Mouse (Mus musculus) ES-CJ7 (cell line): ENCODE measurements around the gene Nr1i3.

Experiments
- DNase-seq: peaks from one replicate; pipeline ENCODE4 v3.0.0; 2011; ENCODE audit warnings: low read depth, low spot score

Nr1i3 gene

GRCm38 (mm10) chr1:171251594-171252324 lies 38.0 kb downstream of the Nr1i3 start:
- DNase-seq: peak; percentile 55

- DNase-seq: no peak
These were observed 38.6 kb downstream of the Nr1i3 start for GRCm38 (mm10) chr1:171252415-171252814.

GRCm38 (mm10) chr1:171256095-171256818 lies 42.5 kb downstream of the Nr1i3 start:
- no peak for DNase-seq

GRCm38 (mm10) chr1:171256937-171257548 lies 43.3 kb downstream of the Nr1i3 start:
- DNase-seq: peak; percentile 89

GRCm38 (mm10) chr1:171257781-171258180 lies 44.0 kb downstream of the Nr1i3 start:
- DNase-seq: no peak

- no peak for DNase-seq
These were observed 45.2 kb downstream of the Nr1i3 start for GRCm38 (mm10) chr1:171258921-171259320.

- no peak for DNase-seq
These were observed 46.5 kb downstream of the Nr1i3 start for GRCm38 (mm10) chr1:171260316-171260715.

- DNase-seq: no peak
These were observed 48.9 kb downstream of the Nr1i3 start for GRCm38 (mm10) chr1:171262594-171263130.

- DNase-seq: no peak
These were observed 49.4 kb downstream of the Nr1i3 start for GRCm38 (mm10) chr1:171263185-171263611.

- DNase-seq: peak; percentile 82
These were observed 50.1 kb downstream of the Nr1i3 start for GRCm38 (mm10) chr1:171263666-171264461.

GRCm38 (mm10) chr1:171265971-171266744 lies 52.4 kb downstream of the Nr1i3 start:
- DNase-seq: no peak

GRCm38 (mm10) chr1:171268341-171268740 lies 54.6 kb downstream of the Nr1i3 start:
- DNase-seq: no peak

- DNase-seq: peak; percentile 94
These were observed 56.2 kb downstream of the Nr1i3 start, which contains the start of gene B4galt3 for GRCm38 (mm10) chr1:171269848-171270572. Gene B4galt3 (plus strand): TSS chr1:171270328.
